Mouse (Mus musculus): ENCODE data around the gene Hormad2. TPM values are rescaled to one million over a fixed set of nuclear protein-coding genes. Genes with fewer than 3 reads are reported as not detected.

Hormad2 gene
- total RNA-seq (2021), result 0.95 and 1.6 TPM in 2 replicates
- long read RNA-seq, result 0 reads

DNA sequence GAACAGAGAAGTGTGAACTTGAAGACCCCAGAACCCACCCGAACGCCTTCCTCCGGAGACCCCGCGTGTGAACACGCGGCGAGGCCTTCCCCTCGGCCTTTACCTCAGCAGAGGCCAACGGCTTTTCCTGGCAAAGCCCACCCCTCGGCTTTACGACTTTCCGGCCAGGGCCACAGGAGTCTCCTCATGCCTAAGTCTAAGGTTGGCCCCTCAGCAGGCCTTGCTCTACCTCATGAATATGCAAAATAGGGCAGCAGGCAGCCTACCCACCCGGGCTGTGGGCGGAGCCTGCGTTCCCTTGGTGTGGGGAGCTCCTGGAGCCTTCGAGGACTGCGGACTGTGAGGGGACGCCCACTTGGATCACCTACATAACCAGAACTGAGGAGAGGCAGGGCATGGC is at the start of gene Hormad2:
TSS of gene Hormad2 (minus strand) at position 128 of the 400 bp plus-strand sequence.
- DNase-seq, result peak; percentile 28

DNA sequence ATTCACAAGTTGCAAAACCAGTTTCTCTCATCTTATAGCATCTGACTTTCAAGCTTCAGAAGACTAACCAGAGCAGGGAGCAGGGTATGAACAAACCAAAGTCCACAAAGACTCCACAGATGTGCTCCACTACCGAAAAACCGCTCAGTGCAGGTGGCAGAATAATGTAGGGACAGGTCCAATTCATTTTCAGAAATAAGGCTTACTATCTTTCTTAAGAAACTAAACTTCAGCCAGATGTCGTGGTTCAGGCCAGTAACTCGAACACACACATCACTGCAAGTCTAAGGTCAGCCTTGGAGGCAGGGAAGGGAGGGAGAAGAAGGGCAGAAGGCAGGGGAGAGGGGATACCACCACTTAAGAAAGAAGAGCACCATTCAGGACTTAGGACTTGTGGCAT is 48.3 kb upstream of the Hormad2 start:
- no peak for DNase-seq

- no peak for DNase-seq
Measured at GRCm38 (mm10) chr11:4488798-4489197, 47.9 kb upstream of the Hormad2 start.

GRCm38 (mm10) chr11:4488367-4488766 is 47.5 kb upstream of the Hormad2 start:
- DNase-seq, result no peak

GRCm38 (mm10) chr11:4487401-4487965 is 46.6 kb upstream of the Hormad2 start:
- no peak for DNase-seq

- no peak for DNase-seq
Measured at GRCm38 (mm10) chr11:4484541-4484940, 43.6 kb upstream of the Hormad2 start.

- DNase-seq, result no peak
Measured at GRCm38 (mm10) chr11:4482641-4483040, 41.7 kb upstream of the Hormad2 start.

DNA sequence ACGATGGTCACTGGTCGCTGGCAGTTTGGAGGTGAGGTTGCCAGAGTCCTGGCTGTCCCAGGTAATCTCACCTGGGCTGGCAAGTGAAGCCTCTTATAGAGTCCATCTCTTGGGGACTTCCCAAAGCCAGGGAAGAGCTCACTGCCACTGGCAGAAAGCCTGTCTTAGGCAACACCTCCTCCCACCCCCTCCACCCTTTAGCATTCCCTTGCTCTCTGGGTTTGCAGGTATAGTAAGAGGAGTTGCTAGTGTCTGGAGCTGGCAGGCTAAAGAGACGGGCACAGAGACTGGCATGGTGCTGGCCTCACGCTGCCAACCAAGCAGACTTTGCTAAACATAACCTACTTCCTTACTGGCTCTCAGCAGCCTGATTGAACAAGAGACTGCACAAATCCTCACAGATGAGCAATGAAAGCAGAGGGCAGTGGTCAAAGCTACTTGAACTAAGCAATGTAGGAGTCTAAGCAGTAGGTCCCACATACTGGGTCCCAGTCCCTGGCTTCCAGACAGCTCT is 35.3 kb upstream of the Hormad2 start:
- DNase-seq, result no peak

GRCm38 (mm10) chr11:4472464-4473179 is 31.7 kb upstream of the Hormad2 start:
- no peak for DNase-seq

DNA sequence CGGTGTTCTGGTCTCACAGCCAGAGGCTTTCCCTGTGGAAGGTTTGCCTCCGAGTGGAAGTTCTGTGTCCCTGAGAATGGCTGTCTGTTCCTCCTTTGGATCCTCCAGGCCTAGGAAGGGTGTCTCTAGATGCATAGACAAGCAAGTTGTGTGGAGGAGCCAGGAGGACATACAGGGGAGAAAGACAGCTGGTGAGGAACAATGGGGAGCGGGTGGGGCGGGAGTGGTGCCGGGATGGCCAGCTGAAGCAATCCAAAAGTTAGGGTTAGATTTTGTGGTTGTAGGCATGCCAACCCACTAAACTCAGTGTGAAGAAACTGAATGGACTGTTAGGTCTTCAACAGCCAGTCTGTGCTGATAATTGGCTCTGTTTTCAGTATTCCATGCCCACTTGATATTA is 30.8 kb upstream of the Hormad2 start:
- no peak for DNase-seq

DNA sequence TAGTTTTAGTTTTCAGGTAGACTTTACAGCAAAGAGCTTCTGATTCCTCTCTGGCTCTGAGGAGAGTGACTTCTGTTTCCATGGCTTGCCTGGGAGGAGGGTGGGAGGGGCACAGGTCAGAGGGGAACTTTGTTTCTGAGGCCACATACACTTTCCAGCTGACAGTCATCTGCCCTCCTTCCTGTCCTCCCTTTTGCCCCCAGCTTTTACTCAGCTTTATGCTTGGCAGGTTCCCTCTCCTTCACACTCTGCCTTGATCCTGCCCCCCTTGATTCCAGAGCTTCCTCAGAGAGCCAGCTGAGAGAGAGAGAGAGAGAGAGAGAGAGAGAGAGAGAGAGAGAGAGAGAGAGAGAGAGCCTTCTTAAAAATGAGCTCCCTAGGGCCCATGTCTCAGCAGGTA is 30.3 kb upstream of the Hormad2 start:
- no peak for DNase-seq

DNA sequence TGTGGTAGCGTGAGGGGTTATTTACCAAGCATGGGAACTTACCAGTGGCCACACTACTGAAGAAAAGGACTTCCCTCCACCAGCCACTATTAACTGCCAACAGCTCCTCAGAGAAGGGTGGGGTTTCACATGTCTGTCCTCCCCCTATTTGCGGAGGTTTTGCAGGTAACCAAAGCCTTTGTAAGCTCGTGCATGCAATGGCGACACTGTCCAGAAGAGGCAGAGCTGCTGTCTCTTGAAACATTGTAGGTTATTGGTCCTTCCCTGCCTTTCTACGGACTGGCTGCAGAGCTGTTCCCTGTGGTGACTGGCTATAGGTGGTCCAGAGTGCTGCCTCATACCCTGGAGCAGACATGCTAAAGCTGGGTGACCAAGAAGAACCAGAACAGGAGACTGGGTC is 28.2 kb upstream of the Hormad2 start:
- DNase-seq, result no peak

DNA sequence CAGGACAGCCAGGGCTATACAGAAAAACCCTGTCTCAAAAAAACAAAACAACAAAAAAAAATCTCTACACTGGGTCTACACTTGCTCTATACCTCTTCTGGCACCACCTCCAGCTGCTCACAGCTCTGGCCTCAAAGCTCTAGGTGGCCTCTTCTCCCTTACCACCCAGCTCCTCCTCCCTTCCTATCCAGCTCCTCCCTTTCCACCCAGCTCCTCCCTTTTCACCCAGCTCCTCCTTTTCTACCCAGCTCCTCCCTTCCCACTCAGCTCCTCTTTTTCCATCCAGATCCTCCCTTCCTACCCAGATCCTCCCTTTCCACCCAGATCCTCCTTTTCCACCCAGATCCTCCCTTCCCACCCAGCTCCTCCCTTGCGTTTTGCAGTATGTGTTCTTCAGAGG is 26.5 kb upstream of the Hormad2 start:
- DNase-seq, result no peak

GRCm38 (mm10) chr11:4466191-4466590 is 25.3 kb upstream of the Hormad2 start:
- no peak for DNase-seq

DNA sequence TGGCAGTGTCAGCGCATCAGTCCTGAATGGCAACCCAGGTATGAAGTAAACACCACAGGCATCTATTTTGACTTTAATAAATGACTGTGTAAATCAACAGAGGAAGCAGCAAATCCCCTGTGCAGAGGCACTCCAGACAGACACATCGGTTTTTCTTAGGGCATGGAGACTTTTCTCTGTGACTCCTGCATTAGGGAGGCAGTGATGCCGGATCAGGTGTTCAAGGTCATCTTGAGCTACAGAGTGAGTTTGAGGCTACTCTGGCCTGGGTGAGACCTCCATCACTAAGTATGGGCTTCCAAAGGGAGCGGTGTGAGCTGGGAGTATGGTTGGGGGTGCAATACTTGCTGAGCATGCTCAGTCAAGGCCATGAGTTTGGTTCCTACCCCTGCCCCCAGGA is 23.7 kb upstream of the Hormad2 start:
- no peak for DNase-seq

DNA sequence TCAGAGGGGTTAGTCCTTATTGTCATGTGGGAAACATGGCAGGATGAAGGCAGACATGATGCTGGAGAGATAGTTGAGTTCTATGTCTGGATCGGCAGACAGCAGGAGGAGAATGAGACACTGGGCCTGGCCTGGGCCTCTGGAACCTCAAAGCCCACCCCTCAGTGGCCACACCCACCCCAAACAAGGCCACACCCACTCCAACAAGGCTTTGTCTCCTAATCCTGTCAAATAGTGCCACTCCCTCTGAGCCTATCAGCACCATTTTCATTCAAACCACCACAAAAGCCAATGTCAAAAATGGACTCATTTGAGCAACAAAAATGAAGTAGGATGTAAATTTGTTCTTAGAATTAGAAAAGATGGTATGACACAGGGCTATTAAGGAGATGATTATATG is 23.3 kb upstream of the Hormad2 start:
- no peak for DNase-seq

DNA sequence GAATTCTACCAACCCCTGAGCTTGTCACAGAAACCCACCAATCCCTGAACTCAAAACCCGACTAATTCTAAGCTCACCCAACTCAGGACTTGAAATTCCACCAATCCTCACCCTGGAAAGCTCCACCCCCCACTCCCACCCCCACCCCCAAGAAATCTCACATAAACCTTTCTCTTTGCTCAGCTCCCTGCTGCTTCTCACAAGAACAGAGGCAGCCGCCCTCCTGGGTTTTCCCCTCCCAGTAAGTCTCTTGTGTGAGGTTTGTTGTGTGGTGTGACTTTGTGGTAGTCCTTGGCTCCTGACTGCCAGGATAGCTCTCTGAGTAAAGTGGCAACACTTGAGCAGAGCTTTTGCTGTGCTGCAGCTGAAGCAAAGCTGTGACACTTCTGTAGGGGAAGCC is 22.0 kb upstream of the Hormad2 start:
- no peak for DNase-seq

DNA sequence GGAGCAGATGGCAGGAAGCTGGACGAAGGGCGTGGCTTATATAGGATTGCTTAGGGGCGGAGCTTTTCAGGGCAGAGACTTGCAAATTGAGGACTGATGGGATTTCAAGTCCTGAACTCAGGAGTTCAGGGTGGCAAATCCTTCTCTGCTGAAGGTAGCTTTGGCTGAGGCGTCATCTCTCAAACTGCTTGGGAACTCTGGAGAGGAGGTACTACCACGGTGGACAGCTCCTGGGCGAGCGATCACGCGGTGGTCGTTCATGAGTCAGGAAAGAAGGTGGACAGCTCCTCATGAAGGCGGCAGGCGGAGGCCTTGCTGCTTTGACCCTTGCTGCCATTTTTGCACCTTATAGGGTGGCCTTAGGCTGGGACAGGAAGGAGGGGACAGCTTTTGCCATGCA is 20.2 kb upstream of the Hormad2 start:
- no peak for DNase-seq

GRCm38 (mm10) chr11:4460615-4461014 is 19.7 kb upstream of the Hormad2 start:
- no peak for DNase-seq

GRCm38 (mm10) chr11:4454895-4455535 is 14.1 kb upstream of the Hormad2 start:
- no peak for DNase-seq

DNA sequence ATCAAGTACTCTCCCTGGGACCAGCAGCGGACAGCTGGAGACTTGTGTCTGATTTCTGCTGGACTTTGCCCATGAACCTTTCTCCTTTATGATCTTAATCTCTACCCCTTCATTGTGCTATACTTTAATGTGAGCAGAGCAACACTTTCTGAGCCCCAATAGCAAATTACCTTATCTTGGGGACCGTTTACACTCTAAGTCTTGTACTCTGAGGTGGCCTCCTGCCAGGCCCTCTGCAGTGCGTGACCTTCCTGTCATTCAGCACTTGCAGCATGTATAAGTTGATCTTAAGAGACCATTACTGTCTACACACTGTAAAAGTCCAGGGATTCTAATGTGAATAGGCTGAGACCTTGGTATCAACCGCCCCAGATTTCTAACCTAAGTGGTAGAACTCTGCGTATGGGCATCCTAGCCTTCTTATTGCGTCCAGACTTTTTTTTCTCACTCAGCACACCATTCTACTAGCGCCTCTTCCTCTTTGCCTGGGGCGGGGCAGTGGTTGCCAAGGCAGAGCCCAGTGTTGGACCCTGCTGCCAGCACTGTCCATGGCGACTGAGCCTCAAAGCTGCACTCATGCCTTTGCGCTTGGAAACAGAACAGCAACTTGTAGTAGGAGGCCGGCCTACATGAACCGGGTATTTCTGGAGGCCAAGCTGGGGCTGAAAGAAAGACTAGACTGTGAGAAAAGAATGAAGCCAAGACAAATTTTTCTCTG is 11.7 kb upstream of the Hormad2 start:
- DNase-seq, result no peak

GRCm38 (mm10) chr11:4451116-4451515 is 10.2 kb upstream of the Hormad2 start:
- DNase-seq, result peak; percentile 64

All from adrenal gland, postnatal 25 days (tissue).